Mouse (Mus musculus) olfactory bulb, adult 2 months (tissue): ENCODE results near the gene Wdr20.

ENCODE experiments used
- CTCF ChIP-seq: fragments of 200-500 bp; IDR thresholded peaks from 2 replicates; pipeline ENCODE4 v1.5.1; 2012; ENCODE audit warnings: low read depth, mild to moderate bottlenecking, low read length, moderate library complexity; ENCODE audit not compliant: insufficient read depth
- POLR2A ChIP-seq: fragments of 200-500 bp; IDR thresholded peaks from 2 replicates; pipeline ENCODE4 v1.6.1; 2012; ENCODE audit warnings: mild to moderate bottlenecking, low read depth, low read length, moderate library complexity; ENCODE audit not compliant: insufficient read depth

GRCm38 (mm10) chr12:110791026-110791425 is 53.3 kb downstream of the Wdr20 start:
- TF ChIP-seq CTCF (no peak), POLR2A (no peak)
